In genomic region chr2:3729586-3729985, GRCm38 (mm10) we compare ENCODE assay signal across 29 mouse cellular contexts.
A peak's percentile ranks its signal among the peaks of the same experiment; 100 is the strongest.
DNase-seq lines count a peak whose midpoint lies in the region; ATAC-seq and TF ChIP-seq lines count a peak whose summit lies in the region.
"Had no signal": no experiment of that assay in that cellular context is flagged by ENCODE, and none has a peak within 500 bp of the region (broad histone marks: within the 10 kb centered on the region; RNA-seq: fewer than 3 reads in every experiment).

No protein-coding gene starts in this region.

- TF ChIP-seq CTCF in kidney, postnatal 0 days (IDR thresholded peaks at IDR 0.05; ENCODE audit: low read depth), result no peak
- no peak for TF ChIP-seq CTCF in layer of hippocampus, adult 2 months (conservative IDR thresholded peaks at IDR 0.05)

- H3K4me3 ChIP-seq in kidney, postnatal 0 days (replicated peaks; ENCODE audit: low read depth, low read length), result no peak overlapping the region
- H3K4me3 ChIP-seq in layer of hippocampus, adult 2 months, result no peak overlapping the region
- H3K4me3 ChIP-seq: embryonic facial prominence, embryonic 10.5 days; embryonic facial prominence, embryonic 15.5 days; midbrain, embryonic 13.5 days; neural tube, embryonic 13.5 days; stomach, embryonic 15.5 days had no signal

- peak overlapping the region; percentile 48; the same call in 1 of the 2 replicates for H3K27ac ChIP-seq in kidney, postnatal 0 days
- no peak overlapping the region; the same call in 1 of the 2 replicates for H3K27ac ChIP-seq in layer of hippocampus, adult 2 months
- H3K27ac ChIP-seq: embryonic facial prominence, embryonic 10.5 days; embryonic facial prominence, embryonic 15.5 days; hindbrain, embryonic 14.5 days; liver, embryonic 14.5 days; macrophage; midbrain, embryonic 13.5 days; neural tube, embryonic 13.5 days had no signal

- H3K4me2 ChIP-seq in kidney, postnatal 0 days (ENCODE audit: low read length), result no peak overlapping the region
- H3K4me2 ChIP-seq: embryonic facial prominence, embryonic 15.5 days; hindbrain, embryonic 14.5 days; midbrain, embryonic 13.5 days; neural tube, embryonic 13.5 days; stomach, embryonic 15.5 days had no signal

- no peaks in the 10 kb centered on the region for H3K9me3 ChIP-seq in kidney, postnatal 0 days (replicated peaks; ENCODE audit: low read length)
- H3K9me3 ChIP-seq: embryonic facial prominence, embryonic 10.5 days; embryonic facial prominence, embryonic 15.5 days; midbrain, embryonic 13.5 days; neural tube, embryonic 13.5 days; stomach, embryonic 15.5 days had no signal

- H3K27me3 ChIP-seq in kidney, postnatal 0 days (ENCODE audit: insufficient read depth, low read length), result no peaks in the 10 kb centered on the region
- H3K27me3 ChIP-seq: CH12.LX; embryonic facial prominence, embryonic 15.5 days; midbrain, embryonic 13.5 days; neural tube, embryonic 13.5 days; stomach, embryonic 15.5 days had no signal

- ATAC-seq in kidney, postnatal 0 days (replicated peaks; ENCODE audit: low FRiP score, low read depth), result no peak
- ATAC-seq: activated CD4-positive, CD25-positive, alpha-beta regulatory T cell, adult 4 months; forebrain, embryonic 14.5 days; intestine, postnatal 0 days; midbrain, embryonic 13.5 days had no signal

- H3K4me1 ChIP-seq in kidney, postnatal 0 days (replicated peaks; ENCODE audit: insufficient read depth, low read length), result peaks cover 31% of the 10 kb centered on the region

- H3K9ac ChIP-seq in kidney, postnatal 0 days (ENCODE audit: low read depth, low read length), result no peak overlapping the region
- H3K9ac ChIP-seq: embryonic facial prominence, embryonic 15.5 days; hindbrain, embryonic 14.5 days; liver, embryonic 14.5 days; midbrain, embryonic 13.5 days; neural tube, embryonic 13.5 days; stomach, embryonic 15.5 days had no signal

- no peaks in the 10 kb centered on the region for H3K36me3 ChIP-seq in kidney, postnatal 0 days (ENCODE audit: insufficient read depth, low read length)
- H3K36me3 ChIP-seq: embryonic facial prominence, embryonic 10.5 days; embryonic facial prominence, embryonic 15.5 days; midbrain, embryonic 13.5 days; neural tube, embryonic 13.5 days; stomach, embryonic 15.5 days had no signal

- peak; percentile 70 for DNase-seq in kidney, adult 11 months
- no peak for DNase-seq in kidney, postnatal 4 days
- DNase-seq in thymus, postnatal 4 days, result peak; percentile 8
- no peak for DNase-seq in thymus, postnatal 25 days
- DNase-seq in kidney, postnatal 0 days (ENCODE audit: low spot score), result no peak
- DNase-seq in adrenal gland, adult 8-10 months, result no peak
- no peak for DNase-seq in layer of hippocampus, adult 2 months (ENCODE audit: low spot score in 2 of 2)
- DNase-seq: adrenal gland, adult 2 months; cerebellum, adult 8-10 months; cerebellum, postnatal 25 days; gastrocnemius, postnatal 25 days; layer of hippocampus, postnatal 36 days; liver; lung, adult 2 months; lung, postnatal 10 days; right cerebral cortex, postnatal 4 days; thymus, postnatal 14 days had no signal

- WGBS in kidney, postnatal 0 days, result 65% methylated on average over 3 of the region's 3 CpGs

Comparison
In these comparisons a context has a peak if more than half of its experiments do, and no peak if none do; other contexts are left out.
1. DNase-seq: peak in kidney, adult 11 months (single experiment) and thymus, postnatal 4 days (single experiment); none in kidney, postnatal 4 days (0 of 2), thymus, postnatal 25 days (single experiment), kidney, postnatal 0 days (single experiment), adrenal gland, adult 8-10 months (single experiment) and layer of hippocampus, adult 2 months (0 of 2).